Mouse (Mus musculus): ENCODE results near the gene Rasa1. TPM values are rescaled to one million over a fixed set of nuclear protein-coding genes. Genes with fewer than 3 reads are reported as not detected.

Gene Rasa1
- total RNA-seq, 2 experiments from 2014 or later = 66.0 to 67.1 TPM

Other genes with a start within 250 kb of the Rasa1 start
- 10 to 100 TPM; 53.5 to 63.1 TPM for gene Ccnh, start 99.7 kb downstream of the Rasa1 start, total RNA-seq (2021)